ENCODE assay signal across 8 mouse cellular contexts in the genomic region with DNA sequence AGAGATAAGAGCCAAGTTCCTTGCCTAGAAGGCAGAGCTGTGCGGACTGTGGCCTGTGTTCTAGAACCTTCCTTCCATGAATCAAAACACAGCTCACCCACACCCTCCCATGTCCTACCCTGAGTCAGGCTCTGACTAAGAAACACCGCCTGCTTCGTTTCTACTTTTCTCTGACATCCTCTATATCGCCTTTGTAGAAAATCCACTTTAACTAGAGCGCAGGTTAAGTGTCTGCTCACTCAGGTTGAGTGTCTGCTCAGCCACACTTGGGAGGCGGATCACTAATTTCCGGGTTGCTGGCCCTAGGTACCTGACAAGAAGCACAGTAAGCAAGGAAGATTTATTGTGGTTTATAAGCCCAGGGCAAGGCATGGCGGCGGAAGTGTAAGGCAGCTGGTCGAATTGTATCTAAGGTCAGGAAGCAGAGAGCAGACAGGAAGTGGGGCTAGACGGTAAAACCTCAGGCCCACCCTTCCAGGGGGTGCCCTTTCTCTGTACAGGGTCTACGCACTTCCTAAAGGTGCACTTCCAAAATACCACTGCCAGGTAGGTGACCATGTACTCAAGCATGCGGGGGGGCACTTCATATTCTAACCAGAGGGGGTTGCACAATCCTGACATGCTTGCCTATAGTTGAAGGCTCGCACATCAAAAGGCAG.
DNase-seq lines count a peak whose midpoint lies in the region; ATAC-seq lines count a peak whose summit lies in the region.
"Had no signal": no experiment of that assay in that cellular context is flagged by ENCODE, and none has a peak within 500 bp of the region (broad histone marks: within the 10 kb centered on the region; RNA-seq: fewer than 3 reads in every experiment).

No protein-coding gene starts in this region.

- 30% methylated on average over 14 of the region's 14 CpGs for WGBS in lung, embryonic 16.5 days

- peak; percentile 75 for ATAC-seq in inflammation-experienced regulatory T-cells, adult 6 months
- peak; percentile 76 for ATAC-seq in lung, embryonic 16.5 days (ENCODE audit: low read depth)

- no peaks in the 10 kb centered on the region for H3K9me3 ChIP-seq in lung, embryonic 16.5 days (ENCODE audit: control insufficient read depth, low read length)
- H3K9me3 ChIP-seq: midbrain, embryonic 12.5 days had no signal

- no peak overlapping the region for H3K4me3 ChIP-seq in lung, embryonic 16.5 days (ENCODE audit: low read length)
- H3K4me3 ChIP-seq: midbrain, embryonic 12.5 days had no signal

- H3K9ac ChIP-seq in lung, embryonic 16.5 days (ENCODE audit: low read length) = no peak overlapping the region
- H3K9ac ChIP-seq: midbrain, embryonic 12.5 days had no signal

- DNase-seq in spleen, postnatal 36 days (ENCODE audit: low spot score in 2 of 2) = peak; percentile 12 to 15
- DNase-seq in spleen, postnatal 4 days (ENCODE audit: low spot score in 2 of 2) = no peak
- peak; percentile 19 for DNase-seq in thymus, postnatal 4 days
- no peak for DNase-seq in left cerebral cortex, adult 11 months (ENCODE audit: low spot score)
- no peak for DNase-seq in adipocyte (ENCODE audit: low spot score)

- H3K27ac ChIP-seq in lung, embryonic 16.5 days (ENCODE audit: low read length) = peak overlapping the region; percentile 55
- H3K27ac ChIP-seq: midbrain, embryonic 12.5 days had no signal

- H3K36me3 ChIP-seq in lung, embryonic 16.5 days (ENCODE audit: control insufficient read depth, insufficient read depth, low read length) = no peaks in the 10 kb centered on the region
- H3K36me3 ChIP-seq: midbrain, embryonic 12.5 days had no signal

- no peaks in the 10 kb centered on the region for H3K27me3 ChIP-seq in lung, embryonic 16.5 days (ENCODE audit: control insufficient read depth, insufficient read depth, low read depth, low read length)
- H3K27me3 ChIP-seq: midbrain, embryonic 12.5 days had no signal

- H3K4me1 ChIP-seq in lung, embryonic 16.5 days (replicated peaks; ENCODE audit: control insufficient read depth, insufficient read depth, low read length) = peaks cover 13% of the 10 kb centered on the region
- H3K4me1 ChIP-seq: midbrain, embryonic 12.5 days had no signal

- 0 out of 2 replicates have a peak overlapping the region, but pooled peaks have one; percentile 12 for H3K4me2 ChIP-seq in lung, embryonic 16.5 days (ENCODE audit: low read depth, low read length)
- H3K4me2 ChIP-seq: midbrain, embryonic 12.5 days had no signal

Comparison
In these comparisons a context has a peak if more than half of its experiments do, and no peak if none do; other contexts are left out.
1. DNase-seq: peak in spleen, postnatal 36 days (2 of 2) and thymus, postnatal 4 days (single experiment); none in spleen, postnatal 4 days (0 of 2), left cerebral cortex, adult 11 months (single experiment) and adipocyte (single experiment).